26 mouse cellular contexts compared by ENCODE assay signal in genomic region chr9:8558574-8558973, GRCm38 (mm10). TPM values are rescaled to one million over a fixed set of nuclear protein-coding genes. Genes with fewer than 3 reads are reported as not detected.
DNase-seq lines count a peak whose midpoint lies in the region; ATAC-seq and TF ChIP-seq lines count a peak whose summit lies in the region.
"Had no signal": no experiment of that assay in that cellular context is flagged by ENCODE, and none has a peak within 500 bp of the region (broad histone marks: within the 10 kb centered on the region; RNA-seq: fewer than 3 reads in every experiment).

No protein-coding gene starts in this region.

- H3K36me3 ChIP-seq in intestine, embryonic 16.5 days (ENCODE audit: control insufficient read depth, insufficient read depth, low read length), result no peaks in the 10 kb centered on the region
- no peaks in the 10 kb centered on the region for H3K36me3 ChIP-seq in intestine, embryonic 15.5 days
- no peaks in the 10 kb centered on the region for H3K36me3 ChIP-seq in lung, embryonic 16.5 days (ENCODE audit: control insufficient read depth, insufficient read depth, low read length)
- H3K36me3 ChIP-seq in liver, postnatal 0 days (replicated peaks; ENCODE audit: insufficient read depth, low read length), result no peaks in the 10 kb centered on the region
- H3K36me3 ChIP-seq: embryonic facial prominence, embryonic 15.5 days; G1E; hindbrain, embryonic 13.5 days had no signal

- peak; percentile 18; the same call in 1 of the 2 replicates for ATAC-seq in intestine, embryonic 16.5 days
- ATAC-seq in intestine, embryonic 15.5 days, result no peak
- peak; percentile 43 for ATAC-seq in lung, embryonic 16.5 days (ENCODE audit: low read depth)
- no peak for ATAC-seq in liver, postnatal 0 days
- ATAC-seq: forebrain, embryonic 14.5 days; forebrain, postnatal 0 days; hindbrain, postnatal 0 days; inflammation-experienced regulatory T-cells, adult 6 months had no signal

- TF ChIP-seq EP300 in liver, postnatal 0 days (IDR thresholded peaks at IDR 0.05; ENCODE audit: low read depth), result no peak

- H3K27me3 ChIP-seq in intestine, embryonic 16.5 days (replicated peaks; ENCODE audit: control insufficient read depth, insufficient read depth, low read length), result no peaks in the 10 kb centered on the region
- H3K27me3 ChIP-seq in intestine, embryonic 15.5 days (replicated peaks), result no peaks in the 10 kb centered on the region
- H3K27me3 ChIP-seq in lung, embryonic 16.5 days (ENCODE audit: control insufficient read depth, insufficient read depth, low read depth, low read length), result no peaks in the 10 kb centered on the region
- no peaks in the 10 kb centered on the region for H3K27me3 ChIP-seq in liver, postnatal 0 days (ENCODE audit: insufficient read depth, low read length)
- H3K27me3 ChIP-seq: CH12.LX; embryonic facial prominence, embryonic 15.5 days; hindbrain, embryonic 13.5 days had no signal

- no peak overlapping the region for H3K4me3 ChIP-seq in intestine, embryonic 16.5 days (ENCODE audit: low read length)
- no peak overlapping the region for H3K4me3 ChIP-seq in intestine, embryonic 15.5 days (replicated peaks)
- H3K4me3 ChIP-seq in lung, embryonic 16.5 days (ENCODE audit: low read length), result no peak overlapping the region
- no peak overlapping the region for H3K4me3 ChIP-seq in liver, postnatal 0 days (ENCODE audit: low read depth, low read length)
- H3K4me3 ChIP-seq: embryonic facial prominence, embryonic 15.5 days; gastrocnemius, adult 2 months; hindbrain, embryonic 13.5 days had no signal

- H3K9ac ChIP-seq in intestine, embryonic 16.5 days (ENCODE audit: low read depth, low read length), result no peak overlapping the region
- no peak overlapping the region for H3K9ac ChIP-seq in intestine, embryonic 15.5 days
- no peak overlapping the region for H3K9ac ChIP-seq in lung, embryonic 16.5 days (ENCODE audit: low read length)
- no peak overlapping the region for H3K9ac ChIP-seq in liver, postnatal 0 days (replicated peaks)
- H3K9ac ChIP-seq: embryonic facial prominence, embryonic 15.5 days; forebrain, postnatal 0 days; hindbrain, embryonic 13.5 days had no signal

- DNase-seq in embryo, embryonic 10.5 days (ENCODE audit: low spot score), result peak; percentile 2
- DNase-seq in embryo, embryonic 9.5 days (ENCODE audit: extremely low spot score), result no peak
- DNase-seq in lung, postnatal 14 days, result no peak
- DNase-seq in liver, postnatal 0 days, result no peak
- DNase-seq: adrenal gland, adult 2 months; adrenal gland, postnatal 14 days; B cell, adult 2 months; cerebellum, adult 11 months; cerebellum, adult 2 months; cerebellum, adult 9-11 months; cerebellum, postnatal 25 days; forebrain, postnatal 0 days; gastrocnemius, adult 2 months; gastrocnemius, postnatal 14 days; heart, adult 11 months had no signal

- H3K27ac ChIP-seq in intestine, embryonic 16.5 days (ENCODE audit: low read length), result no peak overlapping the region
- H3K27ac ChIP-seq in intestine, embryonic 15.5 days, result no peak overlapping the region
- no peak overlapping the region for H3K27ac ChIP-seq in lung, embryonic 16.5 days (ENCODE audit: low read length)
- H3K27ac ChIP-seq in liver, postnatal 0 days (ENCODE audit: low read depth), result no peak overlapping the region
- H3K27ac ChIP-seq: embryonic facial prominence, embryonic 15.5 days; gastrocnemius, adult 2 months; hindbrain, embryonic 13.5 days; hindbrain, postnatal 0 days had no signal

- H3K9me3 ChIP-seq in intestine, embryonic 16.5 days (ENCODE audit: control insufficient read depth, low read length), result no peaks in the 10 kb centered on the region
- H3K9me3 ChIP-seq in intestine, embryonic 15.5 days, result no peaks in the 10 kb centered on the region
- H3K9me3 ChIP-seq in lung, embryonic 16.5 days (ENCODE audit: control insufficient read depth, low read length), result no peaks in the 10 kb centered on the region
- H3K9me3 ChIP-seq in liver, postnatal 0 days (ENCODE audit: low read length), result no peaks in the 10 kb centered on the region
- H3K9me3 ChIP-seq: embryonic facial prominence, embryonic 15.5 days; G1E; hindbrain, embryonic 13.5 days had no signal

- no peak overlapping the region for H3K4me2 ChIP-seq in intestine, embryonic 16.5 days (ENCODE audit: low read depth, low read length)
- no peak overlapping the region for H3K4me2 ChIP-seq in intestine, embryonic 15.5 days (replicated peaks)
- no peak overlapping the region for H3K4me2 ChIP-seq in lung, embryonic 16.5 days (ENCODE audit: low read depth, low read length)
- no peak overlapping the region for H3K4me2 ChIP-seq in liver, postnatal 0 days (ENCODE audit: low read depth, low read length)
- H3K4me2 ChIP-seq: embryonic facial prominence, embryonic 15.5 days; heart, embryonic 11.5 days; hindbrain, embryonic 13.5 days had no signal

- WGBS in intestine, embryonic 16.5 days, result 58% methylated on average over 1 of the region's 1 CpGs
- WGBS in intestine, embryonic 15.5 days, result 65% methylated on average over 1 of the region's 1 CpGs
- WGBS in lung, embryonic 16.5 days, result 41% methylated on average over 1 of the region's 1 CpGs
- WGBS in liver, postnatal 0 days (ENCODE audit: insufficient replicate concordance), result 33% methylated on average over 1 of the region's 1 CpGs

- H3K4me1 ChIP-seq in intestine, embryonic 16.5 days (ENCODE audit: control insufficient read depth, insufficient read depth, low read length), result no peaks in the 10 kb centered on the region
- no peaks in the 10 kb centered on the region for H3K4me1 ChIP-seq in intestine, embryonic 15.5 days (replicated peaks)
- H3K4me1 ChIP-seq in lung, embryonic 16.5 days (replicated peaks; ENCODE audit: control insufficient read depth, insufficient read depth, low read length), result no peaks in the 10 kb centered on the region
- no peaks in the 10 kb centered on the region for H3K4me1 ChIP-seq in liver, postnatal 0 days (ENCODE audit: insufficient read depth)
- H3K4me1 ChIP-seq: embryonic facial prominence, embryonic 15.5 days; hindbrain, embryonic 13.5 days had no signal

- no peak for TF ChIP-seq CTCF in liver, postnatal 0 days (IDR thresholded peaks at IDR 0.05; ENCODE audit: low read depth)

RNA-seq across cellular contexts. Expression of gene Trpc6, which starts 14.6 kb away (rescaled TPM):
- 2.6 and 2.9 TPM in 2 replicates for polyA plus RNA-seq in intestine, embryonic 16.5 days (2015; fragmentation: Nextera tagmentation; extraction: Ambion mirVana)
- polyA plus RNA-seq in intestine, embryonic 15.5 days (2015; fragmentation: Nextera tagmentation; extraction: Ambion mirVana), result 2.8 and 3.2 TPM in 2 replicates
- 4.7 and 5.5 TPM in 2 replicates for polyA plus RNA-seq in lung, embryonic 16.5 days (2015; fragmentation: Nextera tagmentation; extraction: Ambion mirVana)
- 1.9 and 2.0 TPM in 2 replicates for polyA plus RNA-seq in liver, postnatal 0 days (2015; fragmentation: Nextera tagmentation; extraction: Ambion mirVana)
- polyA plus RNA-seq: G1E; inflammation-experienced regulatory T-cells, adult 6 months had no signal

Comparison
In these comparisons a context has a peak if more than half of its experiments do, and no peak if none do; other contexts are left out.
1. ATAC-seq: peak in intestine, embryonic 16.5 days (single experiment) and lung, embryonic 16.5 days (single experiment); none in intestine, embryonic 15.5 days (single experiment) and liver, postnatal 0 days (single experiment).